Mouse (Mus musculus) forebrain, embryonic 14.5 days (tissue): ENCODE results near the gene Btbd18. TPM values are rescaled to one million over a fixed set of nuclear protein-coding genes. Genes with fewer than 3 reads are reported as not detected.

Source experiments
- ATAC-seq: fragments of 200-750 bp; cut with Nextera tagmentation; 2 replicates; pipeline ENCODE4 v1.8.0; 2017; ENCODE audit warnings: mild to moderate bottlenecking, moderate library complexity
- DNase-seq: peaks from one replicate; pipeline ENCODE4 v3.0.0-alpha.2; 2015; ENCODE audit warnings: low spot score
- H3K27ac ChIP-seq: fragments of 300-500 bp; sonication (generic); 2 replicates; pipeline ENCODE4 v1.5.1; 2014; ENCODE audit warnings: low read depth, mild to moderate bottlenecking, control low read depth, low read length, moderate library complexity
- H3K27me3 ChIP-seq: fragments of 300-500 bp; sonication (generic); replicated peaks from 2 replicates; pipeline ENCODE4 v1.6.1; 2014; ENCODE audit warnings: low read length, control low read depth, mixed read lengths; ENCODE audit not compliant: control insufficient read depth, insufficient read depth
- H3K36me3 ChIP-seq: fragments of 300-500 bp; sonication (generic); 2 replicates; pipeline ENCODE4 v1.6.1; 2014; ENCODE audit warnings: low read length, control low read depth; ENCODE audit not compliant: control insufficient read depth, insufficient read depth
- H3K4me1 ChIP-seq: fragments of 300-500 bp; sonication (generic); 2 replicates; pipeline ENCODE4 v1.6.1; 2014; ENCODE audit warnings: antibody characterized with exemption, low read length, control low read depth; ENCODE audit not compliant: control insufficient read depth, insufficient read depth
- H3K4me2 ChIP-seq: fragments of 300-500 bp; sonication (generic); 2 replicates; pipeline ENCODE4 v1.6.1; 2014; ENCODE audit warnings: mild to moderate bottlenecking, control low read depth, low read length
- H3K4me3 ChIP-seq: fragments of 300-500 bp; sonication (generic); 2 replicates; pipeline ENCODE4 v1.5.1; 2014; ENCODE audit warnings: low read depth, low read length, control low read depth
- H3K9ac ChIP-seq: fragments of 300-500 bp; sonication (generic); 2 replicates; pipeline ENCODE4 v1.6.1; 2014; ENCODE audit warnings: mild to moderate bottlenecking, low read length, control low read depth, moderate library complexity
- H3K9me3 ChIP-seq: fragments of 300-500 bp; sonication (generic); replicated peaks from 2 replicates; pipeline ENCODE4 v1.6.1; 2016; ENCODE audit warnings: low read length, control low read depth, mixed read lengths; ENCODE audit not compliant: control insufficient read depth
- WGBS: fragments of 180-500 bp; shearing (Covaris S2); extraction: QIAGEN DNeasy Blood & Tissue Kit; methylation state at CpG from one replicate; pipeline ENCODE4 v1.1.7; 2014; 5-methylcytosine and 5-hydroxymethylcytosine counted together
- polyA plus RNA-seq: library from polyadenylated mRNA; unstranded; fragments of >200 nt; fragmentation: Nextera tagmentation; extraction: Ambion mirVana; gene quantifications from 2 replicates; pipeline ENCODE4 v1.2.1, GENCODE M21; 2014

The Btbd18 gene
- polyA plus RNA-seq, 1 experiment from 2014 or later: 0.10 TPM

DNA sequence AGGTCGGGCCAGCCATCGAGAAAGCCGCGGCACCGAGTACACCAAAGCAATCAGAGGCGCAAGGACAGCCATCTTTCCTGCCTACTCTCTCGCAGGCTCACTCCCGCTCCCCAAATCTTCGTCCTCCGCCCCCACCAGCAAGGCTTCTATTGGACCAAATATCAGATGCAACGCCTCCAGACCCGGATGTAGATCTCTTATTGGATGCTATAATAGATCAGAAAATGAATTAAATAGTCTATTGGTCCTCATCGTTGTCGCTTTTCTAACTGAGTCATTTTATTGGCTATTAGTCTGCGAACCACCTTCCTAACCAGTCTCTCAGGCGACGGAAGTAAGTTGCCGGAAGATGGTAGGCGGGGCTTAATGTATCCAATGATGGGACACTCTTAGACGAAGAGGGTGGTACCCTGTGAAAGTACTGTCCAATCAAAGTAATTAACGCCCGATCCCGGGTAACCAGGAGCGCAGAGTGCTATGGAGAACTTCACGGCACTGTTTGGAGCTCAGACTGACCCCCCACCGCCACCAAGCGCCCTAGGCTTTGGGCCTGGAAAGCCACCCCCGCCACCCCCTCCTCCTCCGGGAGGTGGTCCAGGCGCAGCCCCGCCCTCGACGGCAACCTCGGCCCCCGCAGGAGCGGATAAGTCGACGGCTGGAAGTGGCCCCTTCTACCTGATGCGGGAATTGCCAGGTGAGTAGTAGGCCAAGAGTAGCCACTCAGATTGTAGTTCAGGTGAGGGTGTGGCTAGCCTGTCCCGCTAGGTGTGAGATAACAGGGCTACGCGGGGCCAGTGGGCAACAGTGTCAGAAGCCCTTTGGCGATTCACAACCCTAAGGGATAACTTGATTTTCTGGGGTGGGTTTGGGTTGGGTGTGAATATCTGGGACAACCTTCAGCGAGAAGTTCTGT, 19.3 kb downstream of the Btbd18 start, which contains the start of the genes Gm28635 and Med19:
Gene Gm28635 (minus strand): TSS at position 74 of the 913 bp plus-strand sequence.
Gene Med19 (plus strand): TSS at position 435 of the 913 bp plus-strand sequence.
- Histone ChIP-seq H3K36me3 (peaks cover 33% of the 10 kb centered on the region), H3K4me1 (peaks cover 14% of the 10 kb centered on the region; the same call in 1 of the 2 replicates), H3K27ac (peak within 1 kb of the TSS; percentile 61; the same call in 1 of the 2 replicates), H3K4me2 (peak within 1 kb of the TSS; percentile 65), H3K9ac (peak within 1 kb of the TSS; percentile 84), H3K4me3 (peak within 1 kb of the TSS; percentile 79), H3K27me3 (no peaks in the 10 kb centered on the region), H3K9me3 (no peaks in the 10 kb centered on the region)
- DNase-seq (peak; percentile 100), ATAC-seq (peak; percentile 100)
- WGBS: under 1% methylated on average over 44 of the region's 44 CpGs

DNA sequence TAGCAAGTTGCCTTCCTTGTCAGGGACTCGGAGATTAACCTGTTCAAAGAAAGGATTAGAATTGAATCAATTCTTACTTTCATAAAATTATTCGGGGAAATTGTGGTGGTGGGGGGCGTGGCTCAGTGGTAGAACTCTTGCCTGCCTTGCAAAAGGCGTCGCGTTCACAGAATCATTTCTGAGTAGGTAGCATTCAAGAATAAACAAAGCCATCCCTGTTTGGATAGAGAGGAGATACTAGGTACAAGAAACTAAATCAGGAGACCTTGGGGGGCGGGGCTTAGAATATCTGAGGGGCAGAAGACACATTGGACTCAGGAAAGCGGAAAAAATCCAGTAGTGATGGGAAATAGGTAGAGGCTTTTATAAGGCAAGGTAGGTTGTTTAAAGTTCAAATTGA, 20.1 kb downstream of the Btbd18 start, which contains the start of gene Tmx2:
Gene Tmx2 (minus strand): TSS at position 125 of the 400 bp plus-strand sequence.
- 16% methylated on average over 8 of the region's 8 CpGs for WGBS
- no peak for ATAC-seq

DNA sequence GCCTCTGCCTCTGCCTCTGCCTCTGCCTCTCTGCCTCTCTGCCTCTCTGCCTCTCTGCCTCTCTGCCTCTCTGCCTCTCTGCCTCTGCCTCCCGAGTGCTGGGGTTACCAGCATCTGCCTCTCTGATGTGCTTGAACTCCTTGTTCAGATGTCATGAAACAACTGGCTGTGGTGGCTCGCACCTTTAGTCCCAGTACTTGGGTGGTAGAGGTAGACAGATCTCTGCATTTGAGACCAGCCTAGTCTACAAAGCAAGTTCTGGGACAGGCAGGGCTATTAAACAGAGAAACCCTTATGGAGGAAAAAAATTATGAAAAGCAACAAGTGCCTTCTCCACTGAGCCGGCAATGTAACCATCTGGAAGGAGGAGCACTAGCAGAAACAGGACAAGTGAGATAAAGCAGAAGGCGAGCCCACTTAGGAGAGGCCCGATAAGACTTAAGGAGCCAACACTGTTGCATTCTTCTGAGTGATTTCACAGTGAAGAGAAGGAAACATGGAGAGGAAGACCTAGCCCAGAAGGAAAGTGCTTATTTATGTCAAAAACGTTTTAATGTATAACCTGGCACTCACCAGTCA, 23.8 kb downstream of the Btbd18 start:
- Histone ChIP-seq H3K27me3 (no peaks in the 10 kb centered on the region), H3K4me1 (peaks cover 7% of the 10 kb centered on the region; the same call in 1 of the 2 replicates), H3K4me2 (no peak overlapping the region), H3K9me3 (no peaks in the 10 kb centered on the region), H3K9ac (no peak overlapping the region), H3K27ac (no peak overlapping the region), H3K36me3 (peaks cover 42% of the 10 kb centered on the region), H3K4me3 (no peak overlapping the region)
- WGBS: 92% methylated on average over 6 of the region's 6 CpGs
- no peak for ATAC-seq
- DNase-seq: no peak

More for the DNA sequence above, 20.1 kb downstream of the Btbd18 start, which contains the start of gene Tmx2:
- Histone ChIP-seq H3K4me3 (peak within 1 kb of the TSS; percentile 79), H3K27ac (peak within 1 kb of the TSS; percentile 45; the same call in 1 of the 2 replicates), H3K27me3 (no peaks in the 10 kb centered on the region), H3K36me3 (peaks cover 28% of the 10 kb centered on the region), H3K9me3 (no peaks in the 10 kb centered on the region), H3K9ac (peak within 1 kb of the TSS; percentile 84), H3K4me2 (peak within 1 kb of the TSS; percentile 65), H3K4me1 (peaks cover 14% of the 10 kb centered on the region; the same call in 1 of the 2 replicates)
- DNase-seq: no peak

DNA sequence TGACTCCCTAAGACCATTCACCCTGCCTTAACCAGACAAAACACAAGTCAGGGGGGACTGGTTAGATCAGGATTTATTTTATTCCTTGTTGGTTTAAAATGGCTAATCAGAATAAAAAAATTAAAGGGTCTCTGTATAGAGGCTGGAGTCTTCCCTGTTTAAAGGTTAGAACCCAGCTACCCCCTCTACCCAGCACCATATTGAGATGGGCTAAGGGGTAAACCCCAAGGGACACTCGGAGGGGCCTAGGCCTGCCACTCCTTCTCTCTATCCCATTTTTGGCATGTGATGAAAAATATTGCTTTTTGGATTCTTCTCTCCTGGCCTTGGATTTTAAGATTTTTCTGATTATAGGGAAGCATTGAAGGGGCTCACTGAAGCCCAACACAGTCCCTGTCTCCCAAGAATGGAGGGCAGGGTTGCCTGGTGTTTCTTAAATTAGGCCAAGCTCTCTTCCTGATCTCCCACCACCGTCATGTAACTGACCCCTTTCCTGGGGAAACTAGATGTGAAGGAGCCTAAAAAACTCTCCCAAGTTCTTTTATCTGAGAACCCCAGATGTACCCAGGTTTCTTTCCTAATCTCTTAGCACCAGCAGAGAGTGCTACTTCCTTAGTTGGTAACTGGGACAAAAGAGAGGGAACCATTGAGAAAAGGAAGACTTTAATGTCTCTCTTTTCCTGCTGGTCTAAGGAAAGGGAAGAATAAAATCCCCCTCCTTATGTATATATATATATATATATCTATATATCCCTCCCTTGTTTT, 29.4 kb downstream of the Btbd18 start:
- peaks cover 86% of the 10 kb centered on the region for H3K36me3 ChIP-seq
- WGBS: 92% methylated on average over 2 of the region's 2 CpGs

DNA sequence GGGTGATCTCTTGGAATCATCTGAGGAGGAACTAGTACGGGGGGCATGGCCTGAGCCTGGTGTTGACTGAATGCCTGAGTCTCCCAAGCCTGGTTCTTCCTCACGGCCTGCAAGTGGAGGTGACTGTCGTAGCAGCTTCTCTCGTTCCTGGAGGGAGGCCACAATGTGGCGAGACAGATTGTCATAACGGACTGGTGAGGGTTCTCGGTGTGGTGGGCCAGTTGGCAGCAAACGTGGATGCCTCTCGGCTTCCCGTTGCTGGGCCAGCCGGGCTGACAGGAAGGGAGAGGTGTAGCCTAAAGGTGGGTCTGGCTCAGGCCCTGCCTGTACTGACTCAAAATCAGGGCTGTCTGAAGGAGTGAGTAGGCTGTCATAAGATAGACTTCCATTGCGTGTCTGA, 31.2 kb downstream of the Btbd18 start:
- Histone ChIP-seq H3K27ac (no peak overlapping the region), H3K36me3 (peaks cover 92% of the 10 kb centered on the region), H3K4me1 (no peaks in the 10 kb centered on the region), H3K4me2 (no peak overlapping the region), H3K9ac (no peak overlapping the region), H3K4me3 (no peak overlapping the region), H3K27me3 (no peaks in the 10 kb centered on the region), H3K9me3 (no peaks in the 10 kb centered on the region)
- no peak for ATAC-seq
- 87% methylated on average over 12 of the region's 12 CpGs for WGBS
- no peak for DNase-seq

More for the DNA sequence above, 29.4 kb downstream of the Btbd18 start:
- ATAC-seq: no peak
- Histone ChIP-seq H3K27ac (no peak overlapping the region), H3K9ac (no peak overlapping the region), H3K4me2 (no peak overlapping the region), H3K4me3 (no peak overlapping the region), H3K4me1 (no peaks in the 10 kb centered on the region), H3K9me3 (no peaks in the 10 kb centered on the region), H3K27me3 (no peaks in the 10 kb centered on the region)
- no peak for DNase-seq

DNA sequence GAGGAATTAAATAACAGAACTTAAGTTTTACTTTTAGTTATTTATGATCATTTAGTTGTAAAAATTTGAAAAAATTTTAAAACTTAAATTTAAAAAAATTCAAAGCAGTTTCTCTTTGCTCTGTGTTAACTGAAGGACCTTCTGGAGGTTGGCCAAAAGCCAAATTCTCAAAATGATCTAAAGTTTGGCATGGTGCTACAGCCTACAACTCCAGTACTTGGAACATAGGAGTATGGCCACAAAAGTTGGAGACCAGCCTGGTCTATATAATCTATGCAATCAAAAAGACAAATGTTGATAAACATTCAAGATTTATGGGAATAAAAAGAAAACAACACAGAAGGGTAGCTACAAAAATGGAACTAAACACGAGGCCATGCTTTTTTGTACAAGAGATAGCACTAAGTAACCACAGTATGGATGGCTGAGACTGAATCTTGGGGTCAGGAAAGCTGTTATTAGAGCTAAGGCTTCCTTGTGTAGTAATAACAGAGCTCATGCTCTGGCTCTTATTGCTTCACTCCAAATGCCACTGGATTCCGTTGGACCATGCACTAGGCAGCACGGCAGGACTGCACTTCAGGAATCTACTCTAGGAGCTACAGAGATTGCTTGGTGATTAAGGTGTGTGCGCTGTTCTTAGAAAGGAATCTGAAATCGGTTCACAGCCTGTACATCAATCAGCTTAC, 36.3 kb downstream of the Btbd18 start:
- H3K27me3 ChIP-seq: no peaks in the 10 kb centered on the region
- peaks cover 72% of the 10 kb centered on the region for H3K36me3 ChIP-seq
- no peak overlapping the region for H3K27ac ChIP-seq
- 91% methylated on average over 5 of the region's 5 CpGs for WGBS
- H3K9ac ChIP-seq: no peak overlapping the region
- no peak overlapping the region for H3K4me3 ChIP-seq
- no peak for DNase-seq
- ATAC-seq: no peak
- H3K9me3 ChIP-seq: no peaks in the 10 kb centered on the region
- no peaks in the 10 kb centered on the region for H3K4me1 ChIP-seq
- no peak overlapping the region for H3K4me2 ChIP-seq

DNA sequence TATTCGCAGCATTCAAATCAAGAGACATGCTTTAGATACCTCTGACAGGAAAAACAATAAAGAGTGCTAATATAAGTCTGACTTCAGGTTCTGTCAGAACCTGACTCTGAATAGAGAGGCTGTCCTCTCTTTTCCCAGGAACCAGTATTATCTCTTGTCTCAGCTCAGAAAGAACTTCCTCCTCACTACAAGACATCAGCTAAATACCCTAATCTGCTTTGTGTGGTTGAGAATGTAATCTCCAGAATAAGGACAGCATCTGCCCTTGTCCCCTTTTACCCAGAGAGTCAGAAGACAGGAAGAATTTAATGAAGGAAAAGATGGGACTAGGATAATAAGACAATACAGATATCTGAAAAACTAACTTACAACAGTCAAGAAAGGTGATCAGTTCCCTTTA, 44.6 kb downstream of the Btbd18 start:
- peaks cover 9% of the 10 kb centered on the region for H3K4me1 ChIP-seq
- no peak overlapping the region for H3K4me2 ChIP-seq
- peaks cover 32% of the 10 kb centered on the region for H3K36me3 ChIP-seq
- H3K27ac ChIP-seq: no peak overlapping the region
- no peaks in the 10 kb centered on the region for H3K27me3 ChIP-seq
- no peak for ATAC-seq
- no peak for DNase-seq
- no peak overlapping the region for H3K9ac ChIP-seq
- H3K4me3 ChIP-seq: no peak overlapping the region
- H3K9me3 ChIP-seq: no peaks in the 10 kb centered on the region
- WGBS: 93% methylated on average over 1 of the region's 1 CpGs

DNA sequence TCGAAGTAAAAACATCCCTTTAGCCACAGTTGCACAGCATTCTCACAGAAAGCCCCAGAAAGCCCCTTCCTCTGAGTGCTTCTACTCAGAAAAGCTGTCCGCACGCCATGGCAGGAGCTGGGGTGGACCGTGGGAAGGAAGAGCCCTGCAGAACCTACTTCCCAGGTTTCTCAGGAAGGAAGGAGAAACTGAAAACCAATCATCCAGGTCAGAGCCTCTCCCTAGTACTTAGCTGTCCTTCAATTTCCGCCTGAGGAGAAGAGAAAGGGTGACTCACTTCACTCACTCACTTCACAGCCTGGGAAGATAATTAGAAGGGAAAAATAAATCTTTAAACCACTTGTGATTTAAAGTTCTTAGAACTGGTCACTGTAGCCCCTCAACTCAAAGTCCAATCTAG, 45.5 kb downstream of the Btbd18 start:
- DNase-seq: no peak
- no peaks in the 10 kb centered on the region for H3K27me3 ChIP-seq
- H3K36me3 ChIP-seq: peaks cover 30% of the 10 kb centered on the region
- H3K9ac ChIP-seq: no peak overlapping the region
- ATAC-seq: no peak
- H3K27ac ChIP-seq: no peak overlapping the region
- H3K4me1 ChIP-seq: peaks cover 9% of the 10 kb centered on the region
- no peaks in the 10 kb centered on the region for H3K9me3 ChIP-seq
- H3K4me3 ChIP-seq: no peak overlapping the region
- no peak overlapping the region for H3K4me2 ChIP-seq
- 75% methylated on average over 5 of the region's 5 CpGs for WGBS
